Mouse (Mus musculus) cerebral cortex, adult 2 months (tissue): ENCODE measurements around the gene Elmod1.

Experiments
- WGBS: fragments of 180-500 bp; shearing (Covaris S2); methylation state at CpG from one replicate; pipeline ENCODE4 v1.1.7; 2018; 5-methylcytosine and 5-hydroxymethylcytosine counted together

Gene Elmod1

DNA sequence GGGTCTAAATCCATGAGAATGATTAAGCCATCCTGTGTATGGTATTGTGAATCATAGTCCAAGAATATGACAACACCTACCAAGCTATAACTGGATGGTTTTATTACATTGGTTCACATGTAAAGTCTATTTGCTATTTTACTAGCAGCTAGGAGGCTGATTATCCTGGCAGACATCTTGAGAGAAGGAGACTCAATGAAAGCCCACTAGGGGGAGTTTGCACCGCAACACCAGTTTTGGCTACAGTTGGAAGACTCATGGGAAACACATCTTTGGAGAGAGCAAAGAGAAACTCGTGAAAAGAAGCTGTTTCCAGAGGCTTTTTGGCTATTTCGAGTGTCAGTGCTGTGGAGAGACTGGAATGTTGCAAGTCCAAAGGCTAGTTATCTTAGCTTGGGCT, 69.7 kb downstream of the Elmod1 start:
- 40% methylated on average over 3 of the region's 3 CpGs for WGBS

DNA sequence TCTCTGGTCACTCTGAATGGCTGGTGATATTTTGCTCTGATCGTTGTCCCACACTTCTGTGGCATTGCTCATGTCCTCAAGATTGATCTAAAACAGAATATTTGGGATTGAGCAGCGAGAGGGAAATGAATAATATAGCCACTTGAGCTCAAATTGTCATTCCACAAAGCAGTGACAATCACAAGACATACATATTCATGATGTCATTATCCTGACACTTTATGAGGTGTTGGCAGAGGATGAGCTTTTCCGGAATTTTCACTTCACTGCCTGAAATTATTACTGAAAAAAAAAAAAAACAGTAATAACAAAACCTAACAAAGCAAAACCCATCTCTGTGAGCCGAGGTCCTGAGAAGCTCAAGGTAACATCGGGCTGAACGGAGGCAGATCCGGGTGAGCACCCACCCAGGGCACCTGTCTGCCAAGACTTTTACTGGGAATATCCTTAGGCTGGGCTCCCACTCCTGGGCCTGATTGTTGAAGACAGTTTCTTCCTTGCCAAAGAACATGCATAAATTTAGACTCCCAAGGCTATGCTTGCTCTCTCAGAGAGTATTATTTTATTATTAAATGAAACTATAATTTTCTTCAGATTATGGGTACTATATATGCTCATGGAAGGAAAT, 71.8 kb downstream of the Elmod1 start:
- WGBS: 47% methylated on average over 7 of the region's 7 CpGs

DNA sequence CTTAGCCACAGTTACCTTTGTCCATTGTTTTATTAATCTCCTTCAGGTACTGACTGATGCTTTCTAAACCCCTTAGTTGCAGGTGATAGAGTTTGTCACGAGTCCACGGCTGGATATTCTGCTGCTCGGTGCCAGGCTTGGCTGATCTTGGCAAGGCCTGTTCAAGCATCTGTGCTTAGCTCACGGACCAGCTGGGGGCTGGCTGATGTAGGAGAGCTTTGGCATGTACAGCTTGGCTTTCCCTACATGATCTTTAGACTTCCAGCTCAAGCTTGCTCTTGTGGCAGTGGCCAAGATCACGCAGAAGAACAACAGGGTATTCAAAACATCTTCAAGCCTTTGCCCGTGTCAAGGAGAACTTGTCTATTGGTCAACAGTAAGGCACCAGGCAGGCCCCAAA, 75.3 kb downstream of the Elmod1 start:
- 27% methylated on average over 6 of the region's 6 CpGs for WGBS

DNA sequence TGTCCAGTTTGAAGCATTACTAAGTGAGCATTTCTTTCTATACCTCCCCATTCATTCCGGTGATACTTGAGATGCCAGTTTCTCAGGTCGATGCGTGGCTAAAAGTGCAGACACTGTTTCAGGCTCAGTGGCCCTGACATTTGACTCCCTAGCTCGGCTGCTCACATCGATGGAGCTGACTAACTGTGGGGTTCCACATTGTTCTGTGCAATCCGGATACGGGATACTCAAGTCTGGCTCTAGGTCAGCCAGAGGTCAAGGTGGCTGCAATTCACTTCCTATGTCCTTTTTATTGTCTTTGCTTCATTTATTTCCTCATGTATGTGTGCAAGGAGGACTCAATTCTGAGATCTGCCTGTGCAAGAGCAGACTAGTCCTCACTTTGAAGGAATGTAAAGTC, 79.3 kb downstream of the Elmod1 start:
- 73% methylated on average over 7 of the region's 7 CpGs for WGBS

DNA sequence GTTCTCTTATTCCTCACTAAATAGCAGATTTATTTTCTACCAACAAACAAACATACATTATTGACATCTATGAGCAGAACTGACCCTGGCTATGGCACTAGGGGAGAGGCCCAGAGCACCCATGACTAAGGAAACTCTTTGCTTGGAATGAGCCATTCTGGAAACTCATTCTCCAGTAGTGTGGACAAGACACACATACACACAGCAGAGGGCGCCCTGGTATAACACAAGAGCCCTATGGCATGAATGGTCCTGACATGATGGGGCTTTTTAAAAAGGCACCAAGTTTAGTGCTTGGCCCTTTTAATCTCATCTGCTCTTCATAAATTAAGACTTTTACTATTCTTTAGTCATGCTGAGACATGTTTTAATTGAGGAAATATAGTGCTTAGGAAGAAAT, 85.0 kb downstream of the Elmod1 start:
- 5% methylated on average over 1 of the region's 1 CpGs for WGBS

DNA sequence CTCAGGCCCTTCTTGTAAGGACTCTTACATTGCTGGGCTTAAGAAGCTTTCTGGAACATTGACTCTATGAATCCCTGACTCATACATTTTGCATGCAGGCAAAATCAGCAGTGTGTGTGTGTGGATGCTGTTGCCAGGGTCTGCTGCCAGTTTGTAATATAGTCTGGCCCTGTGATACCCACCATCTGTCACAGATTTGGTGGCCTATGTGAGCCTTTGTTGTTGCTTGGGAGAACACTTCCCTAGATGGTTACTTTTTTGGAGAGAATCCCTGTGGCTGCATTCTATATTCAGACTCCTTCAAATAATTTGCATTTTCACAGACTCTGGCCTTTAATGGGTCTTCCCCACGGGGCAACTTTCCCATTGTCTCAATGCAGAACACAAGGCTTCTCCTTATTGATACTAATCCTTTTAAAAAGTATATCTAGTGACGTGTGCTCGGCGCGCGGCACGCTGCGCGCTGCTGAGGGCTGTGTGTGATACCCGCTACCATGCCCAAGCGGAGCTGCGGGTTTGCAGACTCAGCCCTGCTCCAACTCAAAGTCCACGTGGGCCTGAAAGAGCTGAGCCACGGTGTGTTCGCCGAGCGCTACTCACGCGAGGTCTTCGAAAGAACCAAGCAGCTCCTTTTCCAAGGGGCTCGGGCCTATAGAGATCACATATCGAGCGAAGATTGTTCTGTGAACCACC, 91.4 kb downstream of the Elmod1 start:
- 65% methylated on average over 23 of the region's 23 CpGs for WGBS

DNA sequence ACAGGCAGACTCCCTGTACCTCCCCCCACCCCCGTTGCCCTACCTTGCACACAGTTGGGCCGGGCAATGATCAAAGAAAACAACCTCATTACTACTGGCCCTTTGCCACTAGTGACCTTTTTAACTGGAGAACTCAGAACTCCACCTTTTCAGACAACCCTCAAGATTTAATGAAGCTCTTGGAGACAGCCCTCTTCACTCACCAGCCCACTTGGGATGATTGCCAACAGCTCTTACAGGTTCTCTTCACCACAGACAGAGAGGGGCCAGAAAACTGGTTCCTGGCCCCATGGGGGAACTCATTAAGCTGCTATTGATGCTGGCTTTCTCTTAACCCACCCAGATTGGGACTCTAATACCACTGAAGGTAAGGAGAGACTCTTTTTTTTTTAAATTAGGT, 97.7 kb downstream of the Elmod1 start:
- WGBS: 38% methylated on average over 2 of the region's 2 CpGs

DNA sequence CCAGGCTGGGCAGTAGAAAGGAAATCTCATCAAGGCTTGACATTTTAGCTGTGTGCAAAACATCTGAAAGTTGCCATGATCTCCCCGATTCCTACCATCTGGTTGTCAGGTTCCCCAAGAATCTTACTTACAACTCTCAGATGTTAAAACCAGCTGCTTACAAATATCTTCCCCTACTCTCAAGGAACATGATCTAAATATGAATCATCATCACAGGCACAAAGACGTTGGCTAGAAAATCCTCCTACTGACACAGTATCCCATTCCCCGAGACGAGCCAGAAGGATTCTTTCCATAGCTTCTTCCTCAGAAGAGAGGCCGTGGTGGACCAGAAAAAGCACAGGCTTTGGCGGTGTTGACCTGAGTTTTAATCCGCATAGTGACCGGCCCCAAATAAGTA, 101.9 kb downstream of the Elmod1 start:
- 64% methylated on average over 8 of the region's 8 CpGs for WGBS
